Mouse (Mus musculus): ENCODE data around the gene Pmepa1. TPM values are rescaled to one million over a fixed set of nuclear protein-coding genes. Genes with fewer than 3 reads are reported as not detected.

The Pmepa1 gene
- polyA plus RNA-seq, 1 experiment from 2014 or later = 9.0 TPM

GRCm38 (mm10) chr2:173253761-173254662 is 22.3 kb downstream of the Pmepa1 start:
- peak overlapping the region; percentile 13; the same call in 1 of the 2 replicates for H3K9ac ChIP-seq
- H3K36me3 ChIP-seq (ENCODE audit: insufficient read depth) = no peaks in the 10 kb centered on the region
- no peaks in the 10 kb centered on the region for H3K27me3 ChIP-seq (ENCODE audit: insufficient read depth, low read length)
- peak overlapping the region; percentile 13; the same call in 1 of the 2 replicates for H3K4me2 ChIP-seq
- no peak for ATAC-seq (ENCODE audit: insufficient read depth)
- DNase-seq = peak; percentile 65
- peaks cover 78% of the 10 kb centered on the region for H3K4me1 ChIP-seq (ENCODE audit: insufficient read depth)
- peak overlapping the region; percentile 82 for H3K27ac ChIP-seq (ENCODE audit: low read depth)
- H3K4me3 ChIP-seq (ENCODE audit: low read depth, low read length) = no peak overlapping the region
- no peaks in the 10 kb centered on the region for H3K9me3 ChIP-seq (ENCODE audit: low read depth, low read length)
- no peak for TF ChIP-seq CTCF (IDR thresholded peaks at IDR 0.05; ENCODE audit: low read depth)
- WGBS = 20% methylated on average over 26 of the region's 26 CpGs

DNA sequence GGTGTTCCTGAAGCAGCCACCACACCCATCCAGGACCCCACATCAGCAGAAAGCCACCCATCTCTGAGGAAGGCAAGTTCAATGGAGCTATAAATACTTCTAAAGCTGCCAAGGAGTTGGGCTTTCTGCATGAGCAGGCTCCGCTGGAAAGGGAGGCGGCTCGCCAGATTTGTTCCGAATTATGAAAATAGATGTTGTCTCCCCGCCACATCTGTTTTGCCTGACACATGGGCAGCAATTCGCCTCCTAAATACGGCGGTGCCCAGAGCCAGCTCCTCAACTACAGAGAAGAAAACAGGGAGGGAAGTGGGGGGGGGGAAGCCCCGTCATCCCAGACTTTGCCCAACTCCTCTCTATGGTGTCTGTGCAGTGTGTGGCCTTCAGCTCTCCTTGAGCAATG is 24.7 kb downstream of the Pmepa1 start:
- no peaks in the 10 kb centered on the region for H3K9me3 ChIP-seq (ENCODE audit: low read depth, low read length)
- no peak overlapping the region for H3K9ac ChIP-seq
- H3K27ac ChIP-seq (ENCODE audit: low read depth) = peak overlapping the region; percentile 36; the same call in 1 of the 2 replicates
- H3K36me3 ChIP-seq (ENCODE audit: insufficient read depth) = no peaks in the 10 kb centered on the region
- ATAC-seq (ENCODE audit: insufficient read depth) = no peak
- H3K27me3 ChIP-seq (ENCODE audit: insufficient read depth, low read length) = no peaks in the 10 kb centered on the region
- peak overlapping the region; percentile 10; the same call in 1 of the 2 replicates for H3K4me2 ChIP-seq
- no peak for TF ChIP-seq CTCF (IDR thresholded peaks at IDR 0.05; ENCODE audit: low read depth)
- H3K4me3 ChIP-seq (ENCODE audit: low read depth, low read length) = no peak overlapping the region
- DNase-seq = no peak
- H3K4me1 ChIP-seq (ENCODE audit: insufficient read depth) = peaks cover 75% of the 10 kb centered on the region
- WGBS = 46% methylated on average over 9 of the region's 9 CpGs

- Histone ChIP-seq H3K9me3 (ENCODE audit: low read depth, low read length) (no peaks in the 10 kb centered on the region), H3K4me1 (ENCODE audit: insufficient read depth) (peaks cover 76% of the 10 kb centered on the region), H3K27me3 (ENCODE audit: insufficient read depth, low read length) (no peaks in the 10 kb centered on the region), H3K27ac (ENCODE audit: low read depth) (peak overlapping the region; percentile 36), H3K4me2 (peak overlapping the region; percentile 10; the same call in 1 of the 2 replicates), H3K4me3 (ENCODE audit: low read depth, low read length) (no peak overlapping the region), H3K9ac (0 out of 2 replicates have a peak overlapping the region, but pooled peaks have one; percentile 29), H3K36me3 (ENCODE audit: insufficient read depth) (no peaks in the 10 kb centered on the region)
- ATAC-seq (ENCODE audit: insufficient read depth) = 0 out of 2 replicates have a peak, but pooled peaks have one; percentile 2
- TF ChIP-seq CTCF (IDR thresholded peaks at IDR 0.05; ENCODE audit: low read depth) = no peak
- DNase-seq = no peak
- WGBS = 37% methylated on average over 7 of the region's 7 CpGs
These were observed 25.2 kb downstream of the Pmepa1 start for GRCm38 (mm10) chr2:173251133-173251532.

DNA sequence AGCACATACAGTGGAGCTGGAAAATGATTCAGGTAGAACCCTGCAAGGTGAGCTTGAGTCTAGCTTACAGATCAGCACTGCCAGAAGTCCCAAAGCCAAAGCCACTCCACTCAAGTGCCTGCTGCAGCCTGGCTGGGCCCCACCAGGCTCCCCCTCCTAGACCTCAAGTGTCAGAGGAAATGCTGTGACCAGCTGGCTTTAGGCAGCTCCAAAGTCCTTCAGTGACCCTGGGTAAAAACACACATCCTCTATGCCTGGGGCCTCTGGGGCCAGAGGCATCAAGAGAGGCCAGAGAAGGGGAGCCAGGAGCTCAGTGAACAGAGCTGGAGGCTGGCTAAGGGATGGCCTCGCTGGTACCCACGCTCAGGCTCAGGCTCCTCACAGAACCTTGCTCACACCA is 25.9 kb downstream of the Pmepa1 start:
- H3K4me2 ChIP-seq = no peak overlapping the region
- 21% methylated on average over 2 of the region's 2 CpGs for WGBS
- no peaks in the 10 kb centered on the region for H3K27me3 ChIP-seq (ENCODE audit: insufficient read depth, low read length)
- no peaks in the 10 kb centered on the region for H3K9me3 ChIP-seq (ENCODE audit: low read depth, low read length)
- peak; percentile 68 for DNase-seq
- H3K27ac ChIP-seq (ENCODE audit: low read depth) = peak overlapping the region; percentile 44
- H3K9ac ChIP-seq = 0 out of 2 replicates have a peak overlapping the region, but pooled peaks have one; percentile 11
- no peak overlapping the region for H3K4me3 ChIP-seq (ENCODE audit: low read depth, low read length)
- no peak for TF ChIP-seq CTCF (IDR thresholded peaks at IDR 0.05; ENCODE audit: low read depth)
- peaks cover 72% of the 10 kb centered on the region for H3K4me1 ChIP-seq (ENCODE audit: insufficient read depth)
- ATAC-seq (ENCODE audit: insufficient read depth) = peak; percentile 49
- H3K36me3 ChIP-seq (ENCODE audit: insufficient read depth) = no peaks in the 10 kb centered on the region; the same call in 1 of the 2 replicates

DNA sequence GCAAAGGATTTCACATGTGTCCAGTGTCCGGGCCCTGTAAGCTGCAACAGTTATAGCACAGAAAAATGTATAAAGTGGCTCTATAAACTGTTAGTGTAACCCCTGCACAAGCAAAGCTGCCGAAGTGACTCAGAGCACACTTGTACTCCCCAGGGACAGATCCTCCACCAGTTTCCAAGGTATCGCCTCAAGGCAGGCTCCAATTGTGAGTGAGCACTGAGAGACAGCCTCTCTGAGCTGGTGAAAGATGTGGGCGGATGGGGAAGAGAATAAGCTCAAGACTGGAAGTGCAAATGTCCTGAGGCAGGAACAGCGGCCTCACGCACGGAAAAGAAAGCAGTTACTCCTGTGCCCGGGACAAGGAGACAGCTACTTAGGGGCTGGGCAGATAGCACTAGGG is 26.4 kb downstream of the Pmepa1 start:
- Histone ChIP-seq H3K9ac (no peak overlapping the region), H3K27me3 (ENCODE audit: insufficient read depth, low read length) (no peaks in the 10 kb centered on the region), H3K4me3 (ENCODE audit: low read depth, low read length) (no peak overlapping the region), H3K27ac (ENCODE audit: low read depth) (peak overlapping the region; percentile 44), H3K36me3 (ENCODE audit: insufficient read depth) (no peaks in the 10 kb centered on the region; the same call in 1 of the 2 replicates), H3K4me2 (no peak overlapping the region), H3K9me3 (ENCODE audit: low read depth, low read length) (no peaks in the 10 kb centered on the region), H3K4me1 (ENCODE audit: insufficient read depth) (peaks cover 67% of the 10 kb centered on the region)
- no peak for TF ChIP-seq CTCF (IDR thresholded peaks at IDR 0.05; ENCODE audit: low read depth)
- DNase-seq = no peak
- WGBS = 69% methylated on average over 8 of the region's 8 CpGs
- ATAC-seq (ENCODE audit: insufficient read depth) = no peak

DNA sequence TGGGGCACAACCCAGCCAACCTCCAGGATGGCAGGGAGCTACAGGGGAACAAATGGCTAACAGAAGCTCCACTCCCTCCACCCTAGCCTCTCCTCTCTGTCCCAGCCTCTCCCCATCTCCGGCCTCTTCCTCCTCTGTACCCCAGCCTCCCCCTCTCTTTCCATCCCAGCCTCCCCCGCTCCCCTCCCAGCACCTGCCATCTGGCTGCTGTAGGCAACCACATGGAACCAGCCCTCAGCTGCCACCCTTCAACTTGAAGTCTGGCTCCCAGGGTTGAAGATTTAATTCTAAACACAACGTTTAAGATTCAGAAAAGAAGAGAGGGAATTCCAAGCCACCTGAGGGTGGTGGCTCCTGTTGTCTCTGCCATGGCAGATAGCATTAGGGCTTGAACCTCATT is 26.9 kb downstream of the Pmepa1 start:
- no peak overlapping the region for H3K27ac ChIP-seq (ENCODE audit: low read depth)
- H3K36me3 ChIP-seq (ENCODE audit: insufficient read depth) = no peaks in the 10 kb centered on the region; the same call in 1 of the 2 replicates
- peaks cover 61% of the 10 kb centered on the region for H3K4me1 ChIP-seq (ENCODE audit: insufficient read depth)
- 39% methylated on average over 3 of the region's 3 CpGs for WGBS
- no peaks in the 10 kb centered on the region for H3K9me3 ChIP-seq (ENCODE audit: low read depth, low read length)
- TF ChIP-seq CTCF (IDR thresholded peaks at IDR 0.05; ENCODE audit: low read depth) = no peak
- H3K9ac ChIP-seq = no peak overlapping the region
- no peaks in the 10 kb centered on the region for H3K27me3 ChIP-seq (ENCODE audit: insufficient read depth, low read length)
- ATAC-seq (ENCODE audit: insufficient read depth) (no peak), DNase-seq (no peak)
- H3K4me3 ChIP-seq (ENCODE audit: low read depth, low read length) = no peak overlapping the region
- no peak overlapping the region for H3K4me2 ChIP-seq

GRCm38 (mm10) chr2:173248822-173249221 is 27.5 kb downstream of the Pmepa1 start:
- Histone ChIP-seq H3K36me3 (ENCODE audit: insufficient read depth) (no peaks in the 10 kb centered on the region; the same call in 1 of the 2 replicates), H3K4me1 (ENCODE audit: insufficient read depth) (peaks cover 56% of the 10 kb centered on the region), H3K27me3 (ENCODE audit: insufficient read depth, low read length) (no peaks in the 10 kb centered on the region), H3K4me3 (ENCODE audit: low read depth, low read length) (no peak overlapping the region), H3K27ac (ENCODE audit: low read depth) (no peak overlapping the region), H3K9me3 (ENCODE audit: low read depth, low read length) (no peaks in the 10 kb centered on the region), H3K9ac (no peak overlapping the region), H3K4me2 (no peak overlapping the region)
- TF ChIP-seq CTCF (IDR thresholded peaks at IDR 0.05; ENCODE audit: low read depth) = no peak
- no peak for DNase-seq
- WGBS = 68% methylated on average over 7 of the region's 7 CpGs
- no peak for ATAC-seq (ENCODE audit: insufficient read depth)
